Mouse (Mus musculus): ENCODE results near the gene Ip6k2. TPM values are rescaled to one million over a fixed set of nuclear protein-coding genes. Genes with fewer than 3 reads are reported as not detected.

The Ip6k2 gene
- total RNA-seq, 1 experiment = 24.4 TPM

DNA sequence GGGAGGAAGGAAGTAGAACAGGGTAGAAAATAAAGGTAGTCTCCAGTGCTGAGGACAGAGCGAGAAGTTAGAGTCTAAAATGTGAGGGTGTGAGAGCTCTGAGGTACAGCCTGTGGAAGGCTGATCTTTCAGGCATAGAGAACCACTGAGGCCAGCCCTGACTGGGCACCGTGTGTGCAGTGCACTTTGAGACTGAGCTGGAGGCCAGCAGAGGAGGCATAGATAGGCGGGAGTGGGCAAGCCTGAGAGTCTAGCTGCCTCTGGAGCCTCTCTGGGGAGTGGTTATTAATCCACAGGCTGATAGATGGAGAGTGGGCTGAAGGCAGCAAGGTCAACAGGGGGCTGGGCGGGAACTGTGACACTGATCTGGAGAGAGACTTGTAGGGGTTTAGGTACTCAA lies 1.7 kb upstream of the Ip6k2 start:
- in situ Hi-C loops (cut with MboI; ENCODE audit: low sequenced_read_pairs in 2 of 2, unreplicated experiment in 2 of 2) = no loop called here
- no peaks in the 10 kb centered on the region for H3K9me3 ChIP-seq (ENCODE audit: control insufficient read depth, insufficient read depth, low read depth, low read length)
- no peak overlapping the region for H3K27ac ChIP-seq (ENCODE audit: insufficient read depth, low read depth, low read length, poor library complexity, severe bottlenecking)
- H3K36me3 ChIP-seq (ENCODE audit: control insufficient read depth, insufficient read depth, low read length, poor library complexity, severe bottlenecking) = no peaks in the 10 kb centered on the region
- peaks cover 2 to 8% of the 10 kb centered on the region in 2 experiments; a peak in 1 of 4 replicates for H3K4me1 ChIP-seq (ENCODE audit: control insufficient read depth in 2 of 2, insufficient read depth in 2 of 2, low read length in 2 of 2, poor library complexity in 1 of 2)
- H3K4me3 ChIP-seq (ENCODE audit: insufficient read depth in 1 of 2, low read depth in 1 of 2, low read length in 2 of 2, poor library complexity in 1 of 2, severe bottlenecking in 1 of 2) = no peak overlapping the region
- no peak overlapping the region for H3K9ac ChIP-seq (ENCODE audit: insufficient read depth, low read depth, low read length, poor library complexity, severe bottlenecking)
- TF ChIP-seq MAFK (IDR thresholded peaks at IDR 0.05; ENCODE audit: insufficient read depth, low read depth, low read length) (no peak), CHD2 (IDR thresholded peaks at IDR 0.05; ENCODE audit: low read depth, low read length) (no peak), ZC3H11A (IDR thresholded peaks at IDR 0.05; ENCODE audit: borderline replicate concordance, low read depth, low read length) (no peak), HCFC1 (IDR thresholded peaks at IDR 0.05; ENCODE audit: borderline replicate concordance, insufficient read depth, low read length) (no peak), ZNF384 (IDR thresholded peaks at IDR 0.05; ENCODE audit: low read depth, low read length) (no peak)
- DNase-seq (ENCODE audit: low read depth, low spot score) = no peak

DNA sequence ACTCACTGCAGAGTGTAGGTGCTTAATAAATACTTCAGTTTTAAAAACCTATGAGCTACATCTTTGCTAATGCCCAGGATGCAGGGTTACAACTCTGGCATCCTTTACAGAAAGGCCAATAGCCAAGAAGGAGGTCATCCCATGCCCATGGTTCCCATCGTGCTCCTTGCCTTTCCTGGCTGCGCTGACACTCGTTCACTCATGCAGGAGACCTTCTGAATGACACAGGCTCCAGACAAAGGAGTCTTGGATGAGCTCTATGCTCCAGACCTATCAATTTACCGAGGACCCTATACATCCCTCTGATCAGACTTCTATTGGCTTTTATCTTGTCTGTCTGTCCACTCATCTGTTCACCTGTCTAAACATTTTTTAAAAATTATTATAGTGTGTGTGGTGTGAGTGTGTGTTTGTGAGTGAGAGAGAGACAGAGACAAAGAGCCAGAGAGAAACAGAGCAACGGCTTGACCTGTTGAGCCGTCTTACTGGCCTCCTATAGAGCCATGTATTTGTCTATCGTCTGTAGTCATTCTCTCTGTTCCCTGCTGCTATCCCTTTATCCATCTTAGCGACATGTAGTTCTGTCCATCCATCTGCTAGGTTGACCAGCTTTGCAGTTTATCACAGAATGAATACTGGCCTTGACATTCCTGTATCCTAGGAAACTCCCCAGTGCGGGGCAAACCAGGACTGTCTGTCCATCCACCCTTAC lies 604 bp upstream of the Ip6k2 start:
- peaks cover 2 to 3% of the 10 kb centered on the region in 2 experiments; a peak in 1 of 4 replicates for H3K4me1 ChIP-seq (ENCODE audit: control insufficient read depth in 2 of 2, insufficient read depth in 2 of 2, low read length in 2 of 2, poor library complexity in 1 of 2)
- H3K9ac ChIP-seq (ENCODE audit: insufficient read depth, low read depth, low read length, poor library complexity, severe bottlenecking) = 0 out of 2 replicates have a peak overlapping the region, but pooled peaks have one; percentile 15

DNA sequence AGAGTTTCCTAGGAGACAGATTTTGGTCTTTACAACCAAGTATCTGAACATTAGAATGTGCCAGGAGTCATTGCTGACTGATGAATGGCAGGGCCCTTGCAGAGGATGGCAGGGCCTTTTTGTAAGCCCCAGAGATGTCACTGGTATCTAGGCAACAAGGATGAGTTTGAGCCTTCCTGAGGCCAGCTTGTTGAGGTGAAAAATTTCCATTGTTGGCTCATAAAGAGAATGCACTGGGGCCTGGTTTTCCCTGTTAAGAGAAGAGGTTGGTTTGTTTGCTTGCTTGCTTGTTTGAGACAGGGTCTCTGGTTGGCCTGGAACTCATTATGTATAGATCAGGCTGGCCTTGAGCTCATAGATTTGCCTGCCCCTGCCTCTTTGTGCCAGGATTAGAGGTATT lies 1.8 kb downstream of the Ip6k2 start:
- Histone ChIP-seq H3K9ac (ENCODE audit: insufficient read depth, low read depth, low read length, poor library complexity, severe bottlenecking) (no peak overlapping the region), H3K36me3 (ENCODE audit: control insufficient read depth, insufficient read depth, low read length, poor library complexity, severe bottlenecking) (no peaks in the 10 kb centered on the region), H3K9me3 (ENCODE audit: control insufficient read depth, insufficient read depth, low read depth, low read length) (no peaks in the 10 kb centered on the region), H3K4me1 (ENCODE audit: control insufficient read depth in 2 of 2, insufficient read depth in 2 of 2, low read length in 2 of 2, poor library complexity in 1 of 2) (peaks cover 2 to 3% of the 10 kb centered on the region in 2 experiments; a peak in 1 of 4 replicates), H3K27ac (ENCODE audit: insufficient read depth, low read depth, low read length, poor library complexity, severe bottlenecking) (no peak overlapping the region), H3K4me3 (ENCODE audit: insufficient read depth in 1 of 2, low read depth in 1 of 2, low read length in 2 of 2, poor library complexity in 1 of 2, severe bottlenecking in 1 of 2) (no peak overlapping the region)
- TF ChIP-seq MAFK (IDR thresholded peaks at IDR 0.05; ENCODE audit: insufficient read depth, low read depth, low read length) (no peak), ZC3H11A (IDR thresholded peaks at IDR 0.05; ENCODE audit: borderline replicate concordance, low read depth, low read length) (no peak), ZNF384 (IDR thresholded peaks at IDR 0.05; ENCODE audit: low read depth, low read length) (no peak), HCFC1 (IDR thresholded peaks at IDR 0.05; ENCODE audit: borderline replicate concordance, insufficient read depth, low read length) (no peak), CHD2 (IDR thresholded peaks at IDR 0.05; ENCODE audit: low read depth, low read length) (no peak)
- in situ Hi-C loops (cut with MboI; ENCODE audit: low sequenced_read_pairs in 2 of 2, unreplicated experiment in 2 of 2) = no loop called here
- DNase-seq (ENCODE audit: low read depth, low spot score) = no peak

More for the DNA sequence above, 604 bp upstream of the Ip6k2 start:
- in situ Hi-C loops (cut with MboI; ENCODE audit: low sequenced_read_pairs in 2 of 2, unreplicated experiment in 2 of 2) = no loop called here
- Histone ChIP-seq H3K27ac (ENCODE audit: insufficient read depth, low read depth, low read length, poor library complexity, severe bottlenecking) (no peak overlapping the region), H3K4me3 (ENCODE audit: insufficient read depth in 1 of 2, low read depth in 1 of 2, low read length in 2 of 2, poor library complexity in 1 of 2, severe bottlenecking in 1 of 2) (peak overlapping the region; percentile 12 to 67; a peak in 3 of 4 replicates), H3K36me3 (ENCODE audit: control insufficient read depth, insufficient read depth, low read length, poor library complexity, severe bottlenecking) (no peaks in the 10 kb centered on the region), H3K9me3 (ENCODE audit: control insufficient read depth, insufficient read depth, low read depth, low read length) (no peaks in the 10 kb centered on the region)
- TF ChIP-seq MAFK (IDR thresholded peaks at IDR 0.05; ENCODE audit: insufficient read depth, low read depth, low read length) = no peak
- TF ChIP-seq ZNF384 (IDR thresholded peaks at IDR 0.05; ENCODE audit: low read depth, low read length) = no peak
- no peak for TF ChIP-seq ZC3H11A (IDR thresholded peaks at IDR 0.05; ENCODE audit: borderline replicate concordance, low read depth, low read length)
- no peak for TF ChIP-seq HCFC1 (IDR thresholded peaks at IDR 0.05; ENCODE audit: borderline replicate concordance, insufficient read depth, low read length)
- TF ChIP-seq CHD2 (IDR thresholded peaks at IDR 0.05; ENCODE audit: low read depth, low read length) = no peak
- no peak for DNase-seq (ENCODE audit: low read depth, low spot score)

DNA sequence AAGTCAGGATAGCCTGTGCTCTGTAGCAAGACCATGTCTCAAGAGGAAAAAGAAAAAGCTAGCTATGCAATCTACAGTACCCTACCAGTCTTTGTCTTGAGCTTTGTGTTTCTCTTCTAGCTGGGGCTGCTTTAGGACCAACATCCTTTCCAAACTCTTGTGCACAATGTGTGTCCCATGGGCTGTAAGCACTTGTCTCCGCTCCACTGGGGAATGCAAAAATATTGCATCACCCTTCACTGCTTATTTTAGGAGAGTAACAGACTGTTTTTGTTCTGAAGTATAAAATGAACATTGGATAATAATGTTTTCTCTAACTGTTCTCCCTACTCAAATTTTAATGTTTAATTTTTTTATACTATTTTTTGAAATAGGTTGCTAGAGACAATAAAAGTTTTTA lies 2.9 kb downstream of the Ip6k2 start:
- Histone ChIP-seq H3K27ac (ENCODE audit: insufficient read depth, low read depth, low read length, poor library complexity, severe bottlenecking) (no peak overlapping the region), H3K9ac (ENCODE audit: insufficient read depth, low read depth, low read length, poor library complexity, severe bottlenecking) (no peak overlapping the region), H3K9me3 (ENCODE audit: control insufficient read depth, insufficient read depth, low read depth, low read length) (no peaks in the 10 kb centered on the region), H3K36me3 (ENCODE audit: control insufficient read depth, insufficient read depth, low read length, poor library complexity, severe bottlenecking) (no peaks in the 10 kb centered on the region), H3K4me3 (ENCODE audit: insufficient read depth in 1 of 2, low read depth in 1 of 2, low read length in 2 of 2, poor library complexity in 1 of 2, severe bottlenecking in 1 of 2) (no peak overlapping the region), H3K4me1 (ENCODE audit: control insufficient read depth in 2 of 2, insufficient read depth in 2 of 2, low read length in 2 of 2, poor library complexity in 1 of 2) (peaks cover 2 to 3% of the 10 kb centered on the region in 2 experiments; a peak in 1 of 4 replicates)
- no peak for TF ChIP-seq ZC3H11A (IDR thresholded peaks at IDR 0.05; ENCODE audit: borderline replicate concordance, low read depth, low read length)
- TF ChIP-seq ZNF384 (IDR thresholded peaks at IDR 0.05; ENCODE audit: low read depth, low read length) = no peak
- TF ChIP-seq CHD2 (IDR thresholded peaks at IDR 0.05; ENCODE audit: low read depth, low read length) = no peak
- no peak for TF ChIP-seq MAFK (IDR thresholded peaks at IDR 0.05; ENCODE audit: insufficient read depth, low read depth, low read length)
- TF ChIP-seq HCFC1 (IDR thresholded peaks at IDR 0.05; ENCODE audit: borderline replicate concordance, insufficient read depth, low read length) = no peak
- in situ Hi-C loops (cut with MboI; ENCODE audit: low sequenced_read_pairs in 2 of 2, unreplicated experiment in 2 of 2) = no loop called here
- no peak for DNase-seq (ENCODE audit: low read depth, low spot score)
